Mouse (Mus musculus): ENCODE data around the gene Gatad2a. TPM values are rescaled to one million over a fixed set of nuclear protein-coding genes. Genes with fewer than 3 reads are reported as not detected.

Gene Gatad2a
- total and polyA plus RNA-seq, 2 experiments, result 11.2 to 35.0 TPM

DNA sequence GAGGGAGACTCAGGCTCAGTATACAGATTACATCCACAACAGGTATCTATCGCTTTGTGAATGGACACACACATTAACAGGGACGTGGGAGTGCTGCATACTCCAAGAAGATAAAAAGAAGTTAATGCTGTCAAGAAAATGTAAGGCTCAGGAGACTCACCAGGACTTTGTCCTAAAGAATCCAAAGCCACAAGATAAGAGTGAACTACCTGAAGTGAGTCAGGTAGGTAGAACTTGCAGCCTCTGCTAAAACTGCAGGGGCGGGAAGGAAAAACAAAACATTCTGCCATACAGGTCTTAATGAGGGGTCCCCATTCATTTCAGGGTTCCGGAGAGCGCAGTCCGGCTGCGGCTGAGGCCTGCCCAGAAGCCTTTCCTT lies 23.1 kb downstream of the Gatad2a start:
- no peak for DNase-seq (ENCODE audit: extremely low read depth, low read depth, low spot score)
- Histone ChIP-seq H3K36me3 (ENCODE audit: control insufficient read depth, insufficient read depth, low read length) (no peaks in the 10 kb centered on the region), H3K4me3 (ENCODE audit: insufficient read depth, low read depth, low read length) (peak overlapping the region; percentile 97), H3K9ac (ENCODE audit: low read depth, low read length) (peak overlapping the region; percentile 66), H3K4me1 (ENCODE audit: control insufficient read depth, insufficient read depth, low read length) (peaks cover 33% of the 10 kb centered on the region), H3K27ac (replicated peaks; ENCODE audit: insufficient read depth, low read depth, low read length) (no peak overlapping the region), H3K27me3 (ENCODE audit: control insufficient read depth, insufficient read depth, low read length) (no peaks in the 10 kb centered on the region), H3K79me2 (ENCODE audit: control insufficient read depth, insufficient read depth, low read length) (peaks cover 46% of the 10 kb centered on the region)
- 10% methylated on average over 7 of the region's 7 CpGs for WGBS
- TF ChIP-seq POLR2A (IDR thresholded peaks at IDR 0.05; ENCODE audit: extremely low read depth, insufficient read depth, low read length) (no peak), CTCF (IDR thresholded peaks at IDR 0.05; ENCODE audit: low read depth, low read length) (no peak)

DNA sequence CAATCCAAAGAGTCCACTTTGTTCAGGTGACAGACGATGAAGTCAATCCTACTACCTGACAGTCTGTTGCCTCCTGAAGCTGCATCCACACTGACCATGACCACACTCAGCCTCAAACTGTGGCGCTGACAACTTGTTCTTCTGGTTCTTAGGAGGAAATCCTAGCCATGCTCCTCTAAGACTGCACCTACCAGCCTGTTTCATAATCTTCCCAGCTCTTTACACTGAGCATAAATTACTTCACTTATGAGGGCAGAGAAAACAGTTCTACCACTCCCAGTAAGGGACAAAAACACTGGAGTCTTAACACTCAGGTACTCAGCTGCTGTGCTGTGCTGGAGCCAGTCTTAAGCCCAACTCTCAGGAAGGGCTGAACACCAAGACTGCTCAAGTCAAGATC lies 25.3 kb downstream of the Gatad2a start:
- H3K27ac ChIP-seq (replicated peaks; ENCODE audit: insufficient read depth, low read depth, low read length), result no peak overlapping the region
- no peaks in the 10 kb centered on the region for H3K36me3 ChIP-seq (ENCODE audit: control insufficient read depth, insufficient read depth, low read length)
- whole genome bisulfite sequencing, result 76% methylated on average over 2 of the region's 2 CpGs
- H3K9ac ChIP-seq (ENCODE audit: low read depth, low read length), result no peak overlapping the region
- no peak overlapping the region for H3K4me3 ChIP-seq (ENCODE audit: insufficient read depth, low read depth, low read length)
- peaks cover 43% of the 10 kb centered on the region for H3K4me1 ChIP-seq (ENCODE audit: control insufficient read depth, insufficient read depth, low read length)
- TF ChIP-seq POLR2A (IDR thresholded peaks at IDR 0.05; ENCODE audit: extremely low read depth, insufficient read depth, low read length) (no peak), CTCF (IDR thresholded peaks at IDR 0.05; ENCODE audit: low read depth, low read length) (no peak)
- no peaks in the 10 kb centered on the region for H3K27me3 ChIP-seq (ENCODE audit: control insufficient read depth, insufficient read depth, low read length)
- DNase-seq (ENCODE audit: extremely low read depth, low read depth, low spot score), result no peak
- H3K79me2 ChIP-seq (ENCODE audit: control insufficient read depth, insufficient read depth, low read length), result peaks cover 64% of the 10 kb centered on the region

DNA sequence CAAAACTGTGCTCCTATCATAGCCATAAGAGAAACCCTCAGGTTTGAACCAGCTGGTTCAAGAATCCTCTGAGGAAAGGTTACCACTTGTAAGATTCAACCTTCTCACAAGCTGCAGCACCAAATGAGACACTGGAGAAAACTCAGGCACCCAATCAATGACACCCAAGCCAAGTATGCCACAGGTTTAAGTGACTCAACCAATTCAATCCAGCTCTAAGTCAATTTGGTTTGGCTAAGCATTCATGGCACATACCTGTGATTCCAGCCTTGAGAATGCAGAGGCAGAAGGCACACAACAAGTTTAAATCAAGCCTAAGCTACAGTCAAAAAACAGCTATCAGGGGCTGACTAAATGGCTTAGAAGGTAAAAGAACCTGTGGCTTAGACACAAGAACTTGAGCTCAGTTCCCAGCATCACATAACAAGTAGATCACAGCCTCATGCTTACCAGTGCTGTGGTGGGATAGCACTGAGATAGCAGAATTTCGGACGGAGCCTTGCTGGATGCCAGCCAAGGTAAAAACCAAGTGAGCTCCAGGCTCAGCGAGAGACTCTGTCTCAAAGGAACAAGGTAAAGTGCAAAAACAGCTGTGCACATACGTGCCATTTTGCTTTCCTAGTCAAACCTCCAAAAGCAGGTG lies 28.8 kb downstream of the Gatad2a start:
- H3K27me3 ChIP-seq (ENCODE audit: control insufficient read depth, insufficient read depth, low read length), result no peaks in the 10 kb centered on the region
- H3K4me3 ChIP-seq (ENCODE audit: insufficient read depth, low read depth, low read length), result no peak overlapping the region
- peak; percentile 77 for DNase-seq (ENCODE audit: extremely low read depth, low read depth, low spot score)
- peak overlapping the region; percentile 67 for H3K27ac ChIP-seq (replicated peaks; ENCODE audit: insufficient read depth, low read depth, low read length)
- no peak overlapping the region for H3K9ac ChIP-seq (ENCODE audit: low read depth, low read length)
- H3K79me2 ChIP-seq (ENCODE audit: control insufficient read depth, insufficient read depth, low read length), result peaks cover 77% of the 10 kb centered on the region
- 35% methylated on average over 4 of the region's 4 CpGs for WGBS
- TF ChIP-seq POLR2A (IDR thresholded peaks at IDR 0.05; ENCODE audit: extremely low read depth, insufficient read depth, low read length) (no peak), CTCF (IDR thresholded peaks at IDR 0.05; ENCODE audit: low read depth, low read length) (no peak)
- H3K36me3 ChIP-seq (ENCODE audit: control insufficient read depth, insufficient read depth, low read length), result 0 out of 2 replicates have a peak, but pooled peaks cover 2% of the 10 kb centered on the region
- peaks cover 41% of the 10 kb centered on the region for H3K4me1 ChIP-seq (ENCODE audit: control insufficient read depth, insufficient read depth, low read length)

DNA sequence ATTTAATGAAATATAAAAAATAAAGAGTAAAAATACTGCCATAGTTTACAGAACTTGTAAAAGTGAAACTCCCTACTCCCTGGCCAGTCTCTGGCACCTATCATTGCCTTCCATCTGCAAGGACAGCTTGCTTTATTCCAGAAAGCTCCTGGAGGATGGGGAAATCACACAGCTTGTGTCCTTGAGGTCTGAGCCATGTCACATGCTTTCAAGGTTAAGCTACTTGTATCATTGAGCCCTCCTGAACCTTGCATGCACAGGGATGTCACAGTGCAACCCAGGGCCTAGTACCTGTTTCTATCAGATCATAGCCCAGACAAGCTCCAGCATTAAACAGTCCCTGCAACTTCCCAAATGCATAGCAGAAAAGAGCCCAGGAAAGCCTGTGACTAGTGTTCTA lies 36.9 kb downstream of the Gatad2a start:
- no peak for TF ChIP-seq CTCF (IDR thresholded peaks at IDR 0.05; ENCODE audit: low read depth, low read length)
- TF ChIP-seq POLR2A (IDR thresholded peaks at IDR 0.05; ENCODE audit: extremely low read depth, insufficient read depth, low read length), result no peak
- Histone ChIP-seq H3K27ac (replicated peaks; ENCODE audit: insufficient read depth, low read depth, low read length) (no peak overlapping the region), H3K4me1 (ENCODE audit: control insufficient read depth, insufficient read depth, low read length) (peaks cover 36% of the 10 kb centered on the region), H3K79me2 (ENCODE audit: control insufficient read depth, insufficient read depth, low read length) (peaks cover 62% of the 10 kb centered on the region), H3K4me3 (ENCODE audit: insufficient read depth, low read depth, low read length) (no peak overlapping the region), H3K27me3 (ENCODE audit: control insufficient read depth, insufficient read depth, low read length) (no peaks in the 10 kb centered on the region), H3K9ac (ENCODE audit: low read depth, low read length) (no peak overlapping the region), H3K36me3 (ENCODE audit: control insufficient read depth, insufficient read depth, low read length) (0 out of 2 replicates have a peak, but pooled peaks cover 2% of the 10 kb centered on the region)
- no peak for DNase-seq (ENCODE audit: extremely low read depth, low read depth, low spot score)

DNA sequence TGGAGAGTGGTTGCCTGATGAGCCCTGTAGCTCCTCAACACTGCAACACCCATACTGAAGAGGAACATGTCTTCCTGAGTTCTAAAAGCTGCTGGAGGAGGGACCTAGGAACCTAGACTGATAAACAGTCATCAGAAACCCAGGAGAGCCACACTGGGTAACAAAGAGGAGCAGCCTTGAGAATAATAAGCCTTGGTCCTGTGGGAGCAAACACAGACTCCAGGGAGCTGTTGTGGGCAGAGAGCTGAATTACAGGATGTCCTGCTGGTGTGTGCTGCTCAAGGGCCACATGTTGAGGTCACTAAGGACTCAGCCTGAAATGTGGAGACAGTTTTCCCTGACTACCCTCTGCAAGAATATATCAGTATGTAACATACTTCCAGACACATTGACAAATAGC lies 38.3 kb downstream of the Gatad2a start:
- Histone ChIP-seq H3K4me3 (ENCODE audit: insufficient read depth, low read depth, low read length) (no peak overlapping the region), H3K4me1 (ENCODE audit: control insufficient read depth, insufficient read depth, low read length) (peaks cover 33% of the 10 kb centered on the region), H3K27me3 (ENCODE audit: control insufficient read depth, insufficient read depth, low read length) (no peaks in the 10 kb centered on the region), H3K36me3 (ENCODE audit: control insufficient read depth, insufficient read depth, low read length) (0 out of 2 replicates have a peak, but pooled peaks cover 2% of the 10 kb centered on the region), H3K9ac (ENCODE audit: low read depth, low read length) (no peak overlapping the region), H3K27ac (replicated peaks; ENCODE audit: insufficient read depth, low read depth, low read length) (peak overlapping the region; percentile 18; the same call in 1 of the 2 replicates), H3K79me2 (ENCODE audit: control insufficient read depth, insufficient read depth, low read length) (peaks cover 55% of the 10 kb centered on the region)
- no peak for DNase-seq (ENCODE audit: extremely low read depth, low read depth, low spot score)
- TF ChIP-seq CTCF (IDR thresholded peaks at IDR 0.05; ENCODE audit: low read depth, low read length) (no peak), POLR2A (IDR thresholded peaks at IDR 0.05; ENCODE audit: extremely low read depth, insufficient read depth, low read length) (no peak)

DNA sequence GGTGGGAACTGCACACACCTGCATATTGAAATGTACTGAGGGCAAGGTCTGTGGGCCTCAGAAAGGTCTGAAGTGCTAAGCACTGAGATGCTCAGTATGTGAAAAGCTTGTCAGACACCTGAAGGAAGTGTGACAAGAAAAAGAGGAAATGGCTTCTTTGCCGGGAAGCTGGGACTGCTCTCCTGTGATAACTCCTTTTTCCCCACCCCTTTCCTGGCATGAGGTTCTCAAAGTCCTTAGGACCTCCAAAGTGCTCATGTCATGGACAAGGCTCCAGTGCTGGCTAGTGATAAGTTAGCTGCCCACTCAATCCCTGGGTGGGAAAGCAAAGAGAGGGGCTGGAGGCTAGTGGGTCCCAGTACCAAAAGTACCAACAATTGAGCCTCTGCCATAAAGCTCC lies 38.8 kb downstream of the Gatad2a start:
- 50% methylated on average over 1 of the region's 1 CpGs for WGBS
- Histone ChIP-seq H3K27ac (replicated peaks; ENCODE audit: insufficient read depth, low read depth, low read length) (peak overlapping the region; percentile 18; the same call in 1 of the 2 replicates), H3K36me3 (ENCODE audit: control insufficient read depth, insufficient read depth, low read length) (no peaks in the 10 kb centered on the region), H3K27me3 (ENCODE audit: control insufficient read depth, insufficient read depth, low read length) (no peaks in the 10 kb centered on the region), H3K4me1 (ENCODE audit: control insufficient read depth, insufficient read depth, low read length) (peaks cover 33% of the 10 kb centered on the region), H3K9ac (ENCODE audit: low read depth, low read length) (no peak overlapping the region), H3K4me3 (ENCODE audit: insufficient read depth, low read depth, low read length) (no peak overlapping the region), H3K79me2 (ENCODE audit: control insufficient read depth, insufficient read depth, low read length) (peaks cover 51% of the 10 kb centered on the region)
- TF ChIP-seq POLR2A (IDR thresholded peaks at IDR 0.05; ENCODE audit: extremely low read depth, insufficient read depth, low read length), result no peak
- TF ChIP-seq CTCF (IDR thresholded peaks at IDR 0.05; ENCODE audit: low read depth, low read length), result no peak
- DNase-seq (ENCODE audit: extremely low read depth, low read depth, low spot score), result no peak
